Mouse (Mus musculus) heart, adult 11 months (tissue): ENCODE measurements around the gene Slc13a2.
A peak's percentile ranks its signal among the peaks of the same experiment; 100 is the strongest.

Experiments used
- DNase-seq: peaks from one replicate; pipeline ENCODE4 v3.0.0; 2022

Slc13a2 gene

GRCm38 (mm10) chr11:78385776-78386175 is 36.2 kb downstream of the Slc13a2 start:
- peak; percentile 79 for DNase-seq

DNA sequence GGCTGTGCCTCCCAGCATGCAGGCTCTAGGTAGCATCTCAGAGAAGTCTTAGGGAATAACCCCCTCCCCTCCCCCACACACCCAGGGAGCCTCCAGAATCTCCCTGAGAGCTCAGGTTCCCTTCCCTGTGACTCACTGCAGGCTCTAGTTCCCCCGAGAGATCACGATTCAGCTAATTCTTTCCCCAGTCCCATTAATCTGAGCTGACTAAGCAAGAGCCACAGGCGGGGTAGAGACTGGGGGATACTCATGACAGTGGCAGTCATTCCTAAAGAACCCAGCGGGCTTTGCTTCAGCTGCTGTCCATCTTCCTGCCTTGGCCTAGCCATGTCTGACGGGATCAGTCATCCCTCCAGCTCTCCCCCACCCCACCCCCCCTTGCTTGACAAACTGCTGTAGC is 39.3 kb downstream of the Slc13a2 start:
- no peak for DNase-seq

GRCm38 (mm10) chr11:78382286-78382685 is 39.7 kb downstream of the Slc13a2 start:
- peak; percentile 72 for DNase-seq

- no peak for DNase-seq
Observed at GRCm38 (mm10) chr11:78380996-78381395, 41.0 kb downstream of the Slc13a2 start.

DNA sequence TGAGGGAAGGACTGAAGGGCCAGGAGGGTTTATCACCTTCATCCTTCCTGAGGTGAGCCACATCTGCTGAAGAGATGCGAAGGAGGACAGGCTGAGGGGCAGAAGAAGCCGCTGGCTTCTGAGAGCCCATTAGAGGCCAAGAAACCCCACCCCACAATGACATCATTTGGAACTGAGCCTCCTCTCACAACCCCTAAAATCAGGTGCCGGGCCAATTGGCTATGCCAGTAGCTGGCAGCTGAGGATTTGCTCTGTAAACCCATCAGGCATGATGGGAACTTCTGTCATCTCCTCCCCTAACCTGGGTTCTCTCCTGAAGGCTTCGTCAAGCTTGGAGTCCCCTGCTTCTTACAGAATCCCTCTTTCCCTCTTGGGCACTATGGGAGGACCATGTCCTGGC is 41.7 kb downstream of the Slc13a2 start:
- DNase-seq, result peak; percentile 37

DNA sequence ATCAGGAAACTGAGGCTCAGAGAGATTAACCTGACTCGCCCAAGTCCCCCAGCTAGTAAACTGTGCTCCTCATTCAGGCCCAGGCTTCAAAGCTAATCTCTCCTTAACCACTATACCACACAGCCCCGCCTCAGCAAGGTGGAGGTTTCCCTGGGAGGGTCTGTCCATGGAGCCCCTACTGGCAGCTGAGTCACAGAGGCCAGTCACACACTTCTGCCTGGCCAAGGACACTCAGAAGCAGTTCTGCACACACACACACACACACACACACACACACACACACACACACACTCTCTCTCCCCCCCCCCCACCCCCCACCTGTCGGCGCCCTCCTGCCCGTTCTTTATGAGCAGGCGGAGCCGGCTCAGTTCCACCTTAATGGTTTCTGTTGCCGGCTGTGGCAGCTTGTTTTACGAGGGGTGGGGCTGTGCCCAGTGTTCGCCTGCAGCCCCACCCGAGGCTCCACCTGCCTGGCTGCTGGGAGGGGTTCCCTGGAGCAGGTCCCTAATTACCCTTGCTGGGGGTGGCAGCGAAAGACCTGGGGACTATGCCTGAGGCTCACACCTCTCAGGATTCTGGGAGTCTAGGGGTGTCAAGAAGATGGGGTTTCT is 44.4 kb downstream of the Slc13a2 start:
- DNase-seq, result peak; percentile 74

DNA sequence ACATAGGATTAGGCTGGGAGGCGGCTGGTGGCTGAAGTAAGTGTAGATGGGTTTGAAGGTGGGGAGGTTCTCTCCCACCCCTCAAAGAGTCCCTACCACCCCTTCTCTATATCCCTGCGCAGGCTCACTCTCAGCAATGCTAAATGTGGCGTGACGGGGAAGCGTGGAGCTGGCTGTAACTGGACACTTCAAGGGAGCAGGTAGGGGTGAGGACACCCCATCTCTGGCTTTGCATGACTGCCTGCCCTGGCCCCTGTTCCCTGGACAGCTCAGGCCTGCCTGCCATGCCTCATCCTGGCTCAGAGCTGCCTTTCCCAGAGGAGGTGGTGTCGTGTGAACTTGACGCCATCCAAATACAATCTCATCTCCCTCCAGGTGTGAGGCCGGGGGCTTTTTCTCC is 47.9 kb downstream of the Slc13a2 start:
- no peak for DNase-seq

DNA sequence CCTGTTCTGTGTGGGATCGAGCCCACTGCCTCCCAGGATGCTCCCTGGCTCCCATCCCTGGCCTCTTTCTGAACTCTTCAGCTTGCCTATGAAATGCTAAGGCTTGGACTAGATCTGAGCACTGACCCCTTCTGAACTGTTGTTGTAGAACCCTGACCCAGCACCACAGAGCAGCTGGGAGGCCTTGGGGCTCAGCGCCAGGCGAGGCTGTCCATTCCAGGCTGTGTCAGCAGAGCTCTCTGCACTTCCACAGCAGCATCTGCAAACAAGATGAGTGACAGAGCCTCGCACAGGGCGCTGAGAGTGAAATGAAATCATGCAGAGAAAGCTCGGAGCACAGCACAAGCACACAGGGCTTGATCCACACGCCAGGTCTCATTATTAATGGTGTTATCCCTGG is 49.4 kb downstream of the Slc13a2 start:
- peak; percentile 90 for DNase-seq

GRCm38 (mm10) chr11:78372166-78372565 is 49.9 kb downstream of the Slc13a2 start:
- no peak for DNase-seq

DNA sequence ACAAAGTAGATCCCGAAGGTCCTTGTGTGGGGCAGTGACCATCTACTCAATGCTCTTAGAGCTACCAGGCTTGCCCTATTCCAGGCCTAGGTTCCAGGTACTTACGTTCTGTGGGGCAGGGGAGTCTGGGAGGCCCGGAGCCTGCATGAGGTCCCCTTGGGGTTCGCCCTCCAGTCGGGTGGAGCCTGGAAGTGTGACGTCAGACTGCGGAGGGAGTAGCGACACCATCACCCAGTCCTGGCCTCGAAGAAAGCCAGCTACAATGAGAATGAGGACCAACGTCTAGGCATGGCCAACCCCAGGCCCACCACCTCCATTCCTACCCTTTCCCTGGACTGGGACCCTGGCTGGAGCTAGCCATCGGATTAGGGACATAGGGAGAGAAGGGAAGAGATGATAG is 50.3 kb downstream of the Slc13a2 start:
- peak; percentile 84 for DNase-seq

GRCm38 (mm10) chr11:78370389-78370788 is 51.6 kb downstream of the Slc13a2 start:
- DNase-seq, result no peak

DNA sequence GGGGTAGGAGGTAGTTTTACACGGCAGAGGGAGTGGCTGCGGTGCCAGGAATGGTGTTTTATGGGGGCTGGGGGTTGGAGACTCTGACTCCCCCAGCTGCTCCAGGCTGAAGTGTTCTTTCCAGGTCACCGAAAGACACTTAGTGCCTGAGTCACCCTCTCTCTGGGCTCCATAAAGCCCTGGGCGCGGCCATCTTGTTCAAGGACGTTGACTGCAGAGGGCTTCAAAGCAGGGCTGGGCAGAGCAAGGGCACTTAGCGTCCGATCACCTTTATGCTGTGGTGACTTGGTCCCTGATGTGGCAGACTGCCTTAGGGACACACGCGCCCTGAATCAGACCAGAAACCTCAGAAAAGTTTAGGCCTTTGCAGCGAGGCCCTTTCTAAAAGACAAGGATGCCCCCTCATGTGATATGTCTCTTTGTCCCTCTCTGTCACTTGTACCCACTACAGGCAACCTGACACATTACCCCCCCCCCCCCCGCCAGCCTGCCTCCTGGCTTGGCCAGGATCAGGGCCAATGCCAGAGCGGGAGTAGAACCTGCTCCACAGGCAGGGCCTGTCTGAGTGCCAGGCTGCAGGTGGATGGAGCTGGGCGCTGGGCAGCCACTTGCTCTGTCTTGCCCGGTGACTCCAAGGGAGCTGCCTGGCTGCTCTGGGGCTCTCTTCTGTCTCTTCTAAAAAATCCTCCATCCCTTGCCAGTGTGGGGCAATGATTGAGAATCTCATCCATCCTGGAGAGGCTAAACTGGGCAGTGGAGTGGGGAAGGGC is 54.4 kb downstream of the Slc13a2 start:
- no peak for DNase-seq

DNA sequence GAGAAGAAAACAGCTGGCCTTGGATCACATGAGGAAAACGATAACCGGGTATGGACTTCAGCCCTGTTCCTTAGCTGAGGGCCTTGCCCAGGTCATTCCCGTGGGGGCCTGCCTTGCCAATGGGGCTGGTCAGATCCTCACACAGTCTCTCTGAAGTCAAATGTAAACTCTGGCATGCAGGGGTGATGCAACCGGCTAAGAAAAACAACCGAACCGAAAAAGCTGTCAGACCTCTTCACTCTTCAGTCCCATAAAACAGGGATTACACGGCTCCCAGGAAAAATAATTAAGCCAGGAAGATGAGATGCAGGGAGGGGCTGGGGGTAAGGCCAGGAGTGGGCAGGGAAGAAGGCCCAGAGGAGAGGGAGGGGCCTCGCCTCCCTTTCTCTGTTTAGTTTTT is 57.9 kb downstream of the Slc13a2 start:
- no peak for DNase-seq

GRCm38 (mm10) chr11:78363309-78364007 is 58.6 kb downstream of the Slc13a2 start:
- no peak for DNase-seq

- DNase-seq, result peak; percentile 92
Observed at GRCm38 (mm10) chr11:78360789-78361131, 61.3 kb downstream of the Slc13a2 start.

GRCm38 (mm10) chr11:78360125-78360788 is 61.8 kb downstream of the Slc13a2 start:
- peak; percentile 94 for DNase-seq

DNA sequence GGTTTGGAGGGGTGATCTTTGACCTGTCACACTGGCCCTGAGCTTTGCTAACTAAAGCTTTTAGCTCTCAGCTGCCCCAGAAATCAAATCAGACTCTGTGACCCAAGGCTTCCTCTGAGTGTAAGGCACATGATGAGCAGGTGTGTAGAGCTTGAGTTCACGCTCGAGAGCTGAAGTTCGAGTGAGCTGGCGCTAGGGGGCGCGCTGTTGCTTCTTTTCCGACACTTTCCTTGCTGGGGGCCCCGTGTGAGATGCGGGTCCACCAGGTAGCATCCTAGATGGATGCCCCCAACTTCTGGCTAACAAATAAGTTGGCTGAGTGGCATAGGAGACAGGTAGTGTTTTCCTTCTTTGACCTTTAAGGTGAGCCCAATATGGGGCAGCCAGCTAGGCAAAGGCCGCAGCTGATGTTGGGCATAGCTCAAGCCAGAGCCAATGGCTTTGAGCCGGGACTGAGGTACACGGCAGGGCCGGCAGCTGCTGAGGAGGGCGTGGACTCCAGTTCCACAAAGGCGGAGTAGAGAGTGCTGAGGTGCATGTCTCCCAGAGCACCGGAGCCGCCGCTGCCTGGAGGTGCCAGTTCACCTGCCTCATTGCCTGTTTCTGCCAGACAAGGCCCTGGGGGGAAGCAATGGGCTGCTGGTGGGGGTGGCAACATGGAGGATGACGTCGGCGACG is 63.5 kb downstream of the Slc13a2 start:
- no peak for DNase-seq

- no peak for DNase-seq
Observed at GRCm38 (mm10) chr11:78355471-78356238, 66.4 kb downstream of the Slc13a2 start.

DNA sequence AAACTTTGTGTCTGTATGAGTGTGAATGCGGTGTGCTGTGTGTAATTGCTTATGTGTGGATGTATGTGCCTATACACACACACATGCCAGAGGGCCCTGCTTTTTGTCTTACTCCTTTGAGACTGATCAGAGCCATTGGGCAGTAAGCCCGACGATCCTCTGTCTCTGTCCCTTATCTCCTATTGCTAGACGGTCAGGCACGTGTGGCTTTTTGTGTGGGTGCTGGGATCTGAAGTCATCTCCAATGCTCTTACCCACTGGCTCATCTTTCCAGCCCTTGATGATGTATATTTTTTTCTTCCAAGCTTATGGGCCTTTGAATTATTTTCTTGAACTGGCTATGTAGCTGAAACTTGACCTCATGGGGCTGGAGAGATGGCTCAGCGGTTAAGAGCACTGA is 67.1 kb downstream of the Slc13a2 start:
- DNase-seq, result no peak

- DNase-seq, result no peak
Observed at GRCm38 (mm10) chr11:78353081-78353480, 68.9 kb downstream of the Slc13a2 start.

GRCm38 (mm10) chr11:78349441-78350358 is 72.3 kb downstream of the Slc13a2 start:
- peak; percentile 94 for DNase-seq
